Mouse (Mus musculus): ENCODE measurements around the gene Tmem56. TPM values are rescaled to one million over a fixed set of nuclear protein-coding genes. Genes with fewer than 3 reads are reported as not detected.

Gene Tmem56
- polyA plus RNA-seq, 1 experiment from 2014 or later = 2.5 TPM

DNA sequence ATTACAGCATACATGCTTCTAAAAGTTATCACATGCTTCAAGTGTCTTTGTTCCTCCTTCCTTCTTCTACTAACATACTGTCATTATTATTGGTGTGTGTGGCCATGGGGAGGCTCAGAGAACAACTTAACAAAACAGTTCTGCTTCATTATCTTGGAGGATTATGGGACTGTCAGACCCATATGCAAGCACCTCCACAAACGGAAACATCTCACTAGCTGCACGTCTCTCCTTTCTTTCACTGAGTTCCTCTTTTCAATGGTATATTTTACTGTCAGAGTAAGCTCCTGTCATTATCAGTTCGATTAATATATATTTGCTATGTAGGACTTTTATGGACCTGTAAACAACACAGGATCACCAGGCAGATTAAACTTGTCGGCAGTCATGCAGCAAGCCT lies 122.5 kb downstream of the Tmem56 start:
- no peaks in the 10 kb centered on the region for H3K9me3 ChIP-seq (replicated peaks; ENCODE audit: control insufficient read depth, low read length)
- H3K27me3 ChIP-seq (replicated peaks; ENCODE audit: control insufficient read depth, insufficient read depth, low read length) = no peaks in the 10 kb centered on the region
- WGBS = 70% methylated on average over 4 of the region's 4 CpGs
- no peaks in the 10 kb centered on the region for H3K36me3 ChIP-seq (ENCODE audit: control insufficient read depth, insufficient read depth, low read length)
- H3K4me3 ChIP-seq (ENCODE audit: low read depth, low read length) = no peak overlapping the region
- H3K27ac ChIP-seq (ENCODE audit: low read depth, low read length) = no peak overlapping the region
- ATAC-seq (no peak), DNase-seq (ENCODE audit: low spot score) (no peak)
- peaks cover 29% of the 10 kb centered on the region for H3K4me1 ChIP-seq (ENCODE audit: control insufficient read depth, insufficient read depth, low read length)
- H3K4me2 ChIP-seq (ENCODE audit: low read length) = no peak overlapping the region
- H3K9ac ChIP-seq (ENCODE audit: low read length) = no peak overlapping the region

DNA sequence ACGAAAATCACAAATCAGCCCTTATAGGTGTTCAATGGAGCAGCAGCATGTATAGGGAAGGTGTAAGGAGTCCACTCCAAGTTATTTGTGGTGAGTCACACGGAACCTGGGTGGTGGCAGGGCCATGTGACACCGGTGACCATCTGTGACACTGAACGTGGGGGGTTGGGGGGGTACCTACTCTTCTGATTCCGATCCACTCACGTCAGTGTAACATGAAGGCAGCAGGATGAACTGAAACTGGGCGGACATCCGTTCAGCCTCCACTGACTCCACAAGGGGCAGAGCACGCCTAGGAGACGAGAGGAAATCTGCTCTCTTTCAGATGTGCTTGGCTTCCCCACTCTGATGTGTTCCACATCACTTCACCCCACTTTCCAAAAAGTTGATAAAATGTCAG lies 123.3 kb downstream of the Tmem56 start:
- peak; percentile 36 for DNase-seq (ENCODE audit: low spot score)
- no peaks in the 10 kb centered on the region for H3K36me3 ChIP-seq (ENCODE audit: control insufficient read depth, insufficient read depth, low read length)
- H3K9ac ChIP-seq (ENCODE audit: low read length) = no peak overlapping the region
- WGBS = 66% methylated on average over 10 of the region's 10 CpGs
- ATAC-seq = peak; percentile 26
- H3K4me3 ChIP-seq (ENCODE audit: low read depth, low read length) = no peak overlapping the region
- no peaks in the 10 kb centered on the region for H3K27me3 ChIP-seq (replicated peaks; ENCODE audit: control insufficient read depth, insufficient read depth, low read length)
- H3K27ac ChIP-seq (ENCODE audit: low read depth, low read length) = peak overlapping the region; percentile 58; the same call in 1 of the 2 replicates
- H3K4me2 ChIP-seq (ENCODE audit: low read length) = no peak overlapping the region
- H3K9me3 ChIP-seq (replicated peaks; ENCODE audit: control insufficient read depth, low read length) = no peaks in the 10 kb centered on the region
- H3K4me1 ChIP-seq (ENCODE audit: control insufficient read depth, insufficient read depth, low read length) = peaks cover 29% of the 10 kb centered on the region

DNA sequence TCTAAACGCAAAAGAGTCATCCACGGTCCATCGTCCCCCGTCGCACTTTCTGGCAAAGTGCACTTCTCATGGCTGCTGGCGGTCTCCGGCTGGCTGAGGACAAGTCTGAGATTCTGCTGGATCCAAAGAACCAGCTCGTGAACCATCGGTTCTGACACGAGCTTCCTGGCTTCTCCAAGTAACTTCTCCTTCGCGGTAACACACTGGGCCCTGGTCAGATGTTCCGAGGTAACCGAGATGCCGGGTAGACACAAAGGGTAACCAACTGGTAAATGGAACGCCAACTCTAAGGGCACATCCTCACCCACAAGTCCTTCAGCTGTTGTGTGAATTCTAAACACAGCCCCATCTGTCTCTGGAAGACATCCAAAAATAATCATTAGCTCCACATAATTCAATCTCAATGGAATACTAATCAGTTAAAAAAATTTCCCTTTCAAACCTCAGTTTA lies 124.0 kb downstream of the Tmem56 start:
- 70% methylated on average over 16 of the region's 16 CpGs for WGBS
- Histone ChIP-seq H3K27ac (ENCODE audit: low read depth, low read length) (peak overlapping the region; percentile 77), H3K36me3 (ENCODE audit: control insufficient read depth, insufficient read depth, low read length) (no peaks in the 10 kb centered on the region), H3K9me3 (replicated peaks; ENCODE audit: control insufficient read depth, low read length) (no peaks in the 10 kb centered on the region), H3K4me3 (ENCODE audit: low read depth, low read length) (no peak overlapping the region), H3K9ac (ENCODE audit: low read length) (peak overlapping the region; percentile 26; the same call in 1 of the 2 replicates), H3K4me2 (ENCODE audit: low read length) (peak overlapping the region; percentile 39), H3K4me1 (ENCODE audit: control insufficient read depth, insufficient read depth, low read length) (peaks cover 29% of the 10 kb centered on the region), H3K27me3 (replicated peaks; ENCODE audit: control insufficient read depth, insufficient read depth, low read length) (no peaks in the 10 kb centered on the region)
- ATAC-seq (peak; percentile 45; the same call in 1 of the 2 replicates), DNase-seq (ENCODE audit: low spot score) (peak; percentile 77)

DNA sequence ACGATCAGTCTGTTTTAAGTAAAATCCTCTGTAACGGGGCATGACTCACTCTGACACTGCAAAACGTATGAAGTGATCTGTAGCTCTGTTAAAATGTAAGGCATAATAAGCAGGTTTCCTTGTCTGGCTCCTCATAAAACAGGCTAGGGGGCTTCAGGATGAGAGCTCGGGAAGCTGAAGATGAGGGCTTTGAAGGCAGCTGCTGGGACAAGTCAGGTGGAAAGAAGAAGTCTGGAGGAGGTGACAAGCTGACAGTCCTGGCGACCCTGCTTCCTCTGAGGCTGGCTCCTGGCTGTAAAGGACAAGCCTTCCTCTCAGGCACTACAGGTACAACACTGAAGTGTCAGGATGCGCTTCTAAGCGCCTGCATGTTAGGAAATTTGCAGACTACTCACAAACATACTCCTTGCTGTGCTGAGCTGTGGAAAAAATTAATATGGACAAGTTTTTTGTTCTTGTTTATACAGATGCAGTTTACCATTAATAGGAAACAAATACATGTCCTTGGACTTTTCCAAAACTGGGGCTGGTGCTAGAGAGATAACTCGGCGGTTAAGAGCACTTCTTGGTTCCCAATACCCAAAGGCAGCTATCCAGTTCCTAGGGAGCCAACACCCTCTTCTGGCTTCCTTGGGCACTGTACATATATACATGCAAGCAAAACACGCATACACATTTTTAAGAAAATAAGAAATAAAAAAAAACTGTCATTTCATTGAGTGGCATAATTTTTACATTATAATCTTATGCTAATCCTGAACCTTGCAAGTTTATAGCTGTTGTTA lies 125.2 kb downstream of the Tmem56 start:
- Histone ChIP-seq H3K9ac (ENCODE audit: low read length) (no peak overlapping the region; the same call in 1 of the 2 replicates), H3K4me3 (ENCODE audit: low read depth, low read length) (no peak overlapping the region), H3K4me2 (ENCODE audit: low read length) (peak overlapping the region; percentile 31), H3K9me3 (replicated peaks; ENCODE audit: control insufficient read depth, low read length) (no peaks in the 10 kb centered on the region), H3K4me1 (ENCODE audit: control insufficient read depth, insufficient read depth, low read length) (peaks cover 29% of the 10 kb centered on the region), H3K27ac (ENCODE audit: low read depth, low read length) (0 out of 2 replicates have a peak overlapping the region, but pooled peaks have one; percentile 40), H3K36me3 (ENCODE audit: control insufficient read depth, insufficient read depth, low read length) (no peaks in the 10 kb centered on the region), H3K27me3 (replicated peaks; ENCODE audit: control insufficient read depth, insufficient read depth, low read length) (no peaks in the 10 kb centered on the region)
- 60% methylated on average over 10 of the region's 10 CpGs for WGBS
- DNase-seq (ENCODE audit: low spot score) (peak; percentile 39), ATAC-seq (no peak)

DNA sequence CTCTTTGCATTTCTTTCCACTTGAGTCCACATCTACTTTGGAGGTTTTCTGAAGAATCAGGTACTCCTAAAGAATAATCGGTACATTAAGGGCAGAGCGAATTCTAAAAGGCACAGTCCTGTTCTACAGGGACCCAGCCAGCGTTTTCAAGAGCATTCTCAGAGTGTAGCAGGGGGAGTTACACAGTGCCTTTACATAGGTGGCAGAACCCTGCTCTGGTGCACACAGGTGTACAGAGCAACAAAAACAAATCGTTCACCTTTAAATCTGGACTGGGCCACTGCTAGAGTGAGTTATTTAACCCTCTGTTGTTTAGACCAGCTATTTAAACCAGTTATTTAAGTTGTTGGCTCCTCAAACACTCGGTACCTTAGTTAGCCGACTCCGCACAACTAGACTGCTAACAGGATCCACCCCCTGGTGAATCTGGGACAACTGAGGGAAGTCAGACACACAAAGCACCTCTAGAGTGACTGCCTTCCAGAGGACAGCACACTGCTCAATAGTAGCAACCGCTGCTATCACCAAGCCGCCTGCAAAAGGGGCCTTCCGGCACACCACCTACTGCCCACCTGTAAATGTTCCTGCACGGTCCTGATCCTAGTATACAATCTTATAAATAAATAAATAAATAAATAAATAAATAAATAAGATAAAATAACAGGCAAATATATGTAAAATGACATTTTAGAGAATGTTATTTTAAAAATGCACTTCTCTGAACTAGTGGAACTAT lies 126.3 kb downstream of the Tmem56 start:
- peak overlapping the region; percentile 71 for H3K27ac ChIP-seq (ENCODE audit: low read depth, low read length)
- H3K4me3 ChIP-seq (ENCODE audit: low read depth, low read length) = peak overlapping the region; percentile 2
- H3K9ac ChIP-seq (ENCODE audit: low read length) = peak overlapping the region; percentile 4; the same call in 1 of the 2 replicates
- H3K4me1 ChIP-seq (ENCODE audit: control insufficient read depth, insufficient read depth, low read length) = peaks cover 29% of the 10 kb centered on the region
- H3K9me3 ChIP-seq (replicated peaks; ENCODE audit: control insufficient read depth, low read length) = no peaks in the 10 kb centered on the region
- no peaks in the 10 kb centered on the region for H3K27me3 ChIP-seq (replicated peaks; ENCODE audit: control insufficient read depth, insufficient read depth, low read length)
- H3K36me3 ChIP-seq (ENCODE audit: control insufficient read depth, insufficient read depth, low read length) = no peaks in the 10 kb centered on the region
- ATAC-seq = peak; percentile 66
- WGBS = 18% methylated on average over 11 of the region's 11 CpGs
- no peak for DNase-seq (ENCODE audit: low spot score)
- peak overlapping the region; percentile 40 for H3K4me2 ChIP-seq (ENCODE audit: low read length)

DNA sequence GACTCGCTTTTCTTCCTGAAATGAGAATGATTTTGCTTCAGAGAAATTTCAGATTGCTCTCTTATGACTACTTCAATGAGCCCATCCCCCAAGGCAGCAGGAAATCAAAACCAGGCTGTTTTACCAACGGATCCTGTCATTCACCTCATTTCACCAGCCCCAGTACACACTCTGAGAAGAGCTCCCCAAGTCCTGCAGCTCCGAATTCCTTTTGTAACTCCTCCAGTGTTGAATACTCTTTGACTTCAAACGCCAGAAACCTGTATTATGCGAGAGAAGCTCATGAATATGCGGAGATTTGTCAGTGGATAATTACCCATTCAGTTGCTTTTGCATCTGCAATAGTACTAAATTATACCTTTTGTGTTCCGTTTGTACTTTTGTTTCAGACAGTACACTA lies 126.9 kb downstream of the Tmem56 start:
- peak overlapping the region; percentile 40 for H3K4me2 ChIP-seq (ENCODE audit: low read length)
- 2% methylated on average over 7 of the region's 7 CpGs for WGBS
- H3K36me3 ChIP-seq (ENCODE audit: control insufficient read depth, insufficient read depth, low read length) = no peaks in the 10 kb centered on the region
- 0 out of 2 replicates have a peak overlapping the region, but pooled peaks have one; percentile 2 for H3K4me3 ChIP-seq (ENCODE audit: low read depth, low read length)
- H3K4me1 ChIP-seq (ENCODE audit: control insufficient read depth, insufficient read depth, low read length) = peaks cover 29% of the 10 kb centered on the region
- peak overlapping the region; percentile 71; the same call in 1 of the 2 replicates for H3K27ac ChIP-seq (ENCODE audit: low read depth, low read length)
- ATAC-seq (peak; percentile 80), DNase-seq (ENCODE audit: low spot score) (peak; percentile 84)
- no peaks in the 10 kb centered on the region for H3K27me3 ChIP-seq (replicated peaks; ENCODE audit: control insufficient read depth, insufficient read depth, low read length)
- 0 out of 2 replicates have a peak overlapping the region, but pooled peaks have one; percentile 2 for H3K9ac ChIP-seq (ENCODE audit: low read length)
- no peaks in the 10 kb centered on the region for H3K9me3 ChIP-seq (replicated peaks; ENCODE audit: control insufficient read depth, low read length)

Other genes with a start within 250 kb of the Tmem56 start
- gene Rwdd3, start 111.4 kb downstream of the Tmem56 start, polyA plus RNA-seq (2014; fragmentation: Nextera tagmentation; extraction: Ambion mirVana) = 24.0 and 24.7 TPM in 2 replicates
- 40.9 and 46.6 TPM in 2 replicates for gene Alg14, start 8.7 kb upstream of the Tmem56 start, polyA plus RNA-seq (2014; fragmentation: Nextera tagmentation; extraction: Ambion mirVana)
- 691 and 743 TPM in 2 replicates for gene Cnn3, start 143.4 kb upstream of the Tmem56 start, polyA plus RNA-seq (2014; fragmentation: Nextera tagmentation; extraction: Ambion mirVana)
- gene Slc44a3, start 249.3 kb upstream of the Tmem56 start, polyA plus RNA-seq (2014; fragmentation: Nextera tagmentation; extraction: Ambion mirVana) = 0.42 and 0.52 TPM in 2 replicates